Mouse (Mus musculus): ENCODE measurements around the gene B4galt1. TPM values are rescaled to one million over a fixed set of nuclear protein-coding genes. Genes with fewer than 3 reads are reported as not detected.

Gene B4galt1
- total and polyA plus RNA-seq, 3 experiments, result 15.4 to 39.1 (median 19.6) TPM

DNA sequence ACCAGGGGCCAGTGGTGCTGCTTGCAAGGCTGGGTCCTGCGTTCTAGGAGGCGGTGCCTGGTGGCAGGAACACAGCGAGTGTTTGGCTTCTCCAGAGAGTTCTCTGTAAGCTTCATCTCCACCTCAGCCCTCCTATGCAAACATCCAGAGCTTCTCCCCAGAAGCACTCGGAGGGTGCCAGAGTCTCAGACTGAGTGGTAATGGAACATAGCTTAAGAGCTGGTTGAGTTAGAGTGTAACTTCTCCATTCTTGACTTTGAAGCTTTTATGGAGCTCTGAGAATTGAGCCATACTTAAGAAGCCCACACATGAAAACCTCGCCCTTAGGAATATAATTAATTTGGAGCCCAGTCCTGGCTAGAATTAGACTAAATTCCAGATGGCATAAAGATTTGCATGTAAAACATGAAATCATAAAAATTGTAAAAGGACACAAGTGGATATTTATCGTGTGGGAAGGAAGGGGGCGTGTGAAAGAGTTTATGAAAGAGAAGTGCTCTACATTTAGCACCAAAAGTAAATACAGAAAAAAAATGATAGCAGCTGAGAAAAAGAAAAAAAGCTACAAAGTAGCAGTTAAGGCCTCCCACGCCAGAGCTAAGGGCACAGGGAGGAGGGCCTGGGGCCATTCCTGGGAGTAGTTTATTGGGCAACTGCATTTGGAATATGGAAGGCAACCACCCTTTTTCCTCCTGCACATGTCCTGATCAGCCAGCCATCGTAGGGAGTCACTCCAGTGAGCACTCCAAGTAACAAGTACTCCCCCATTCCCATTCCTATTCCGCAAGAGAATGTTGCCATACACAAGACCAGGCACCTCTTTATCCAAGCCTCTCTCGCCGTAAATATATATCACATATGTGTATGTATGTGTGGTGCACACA lies 30.7 kb upstream of the B4galt1 start:
- no peak for TF ChIP-seq CTCF (IDR thresholded peaks at IDR 0.05; ENCODE audit: low read depth, low read length)
- TF ChIP-seq GATA1 (IDR thresholded peaks at IDR 0.05; ENCODE audit: borderline replicate concordance, low read length), result no peak
- no peak for TF ChIP-seq GATA2 (IDR thresholded peaks at IDR 0.05; ENCODE audit: borderline replicate concordance, low read depth, low read length)
- TF ChIP-seq POLR2AphosphoS5 (IDR thresholded peaks at IDR 0.05; ENCODE audit: insufficient replicate concordance, low read depth, low read length), result no peak
- no peak for TF ChIP-seq TAL1 (conservative IDR thresholded peaks at IDR 0.05; ENCODE audit: low read depth, low read length)
- no peak overlapping the region for H3K4me3 ChIP-seq (ENCODE audit: low read depth, low read length)
- DNase-seq (ENCODE audit: low spot score) (no peak), ATAC-seq (ENCODE audit: extremely low read depth, insufficient number of reproducible peaks, low FRiP score, poor library complexity, severe bottlenecking) (no peak)
- H3K9me3 ChIP-seq (replicated peaks), result no peaks in the 10 kb centered on the region
- peaks cover 49% of the 10 kb centered on the region for H3K27me3 ChIP-seq (ENCODE audit: insufficient read depth, low read length)
- H3K36me3 ChIP-seq (replicated peaks), result no peaks in the 10 kb centered on the region
- no peaks in the 10 kb centered on the region for H3K4me1 ChIP-seq (ENCODE audit: insufficient read depth, low read depth, low read length)

GRCm38 (mm10) chr4:40883200-40883599 lies 29.4 kb upstream of the B4galt1 start:
- TF ChIP-seq CTCF (IDR thresholded peaks at IDR 0.05; ENCODE audit: low read depth, low read length), result no peak
- no peak for TF ChIP-seq GATA2 (IDR thresholded peaks at IDR 0.05; ENCODE audit: borderline replicate concordance, low read depth, low read length)
- TF ChIP-seq POLR2AphosphoS5 (IDR thresholded peaks at IDR 0.05; ENCODE audit: insufficient replicate concordance, low read depth, low read length), result no peak
- DNase-seq (ENCODE audit: low spot score), result no peak
- Histone ChIP-seq H3K36me3 (replicated peaks) (no peaks in the 10 kb centered on the region), H3K27me3 (ENCODE audit: insufficient read depth, low read length) (peaks cover 38% of the 10 kb centered on the region), H3K4me1 (ENCODE audit: insufficient read depth, low read depth, low read length) (no peaks in the 10 kb centered on the region), H3K9me3 (replicated peaks) (no peaks in the 10 kb centered on the region), H3K4me3 (ENCODE audit: low read depth, low read length) (no peak overlapping the region)
- ATAC-seq (ENCODE audit: extremely low read depth, insufficient number of reproducible peaks, low FRiP score, poor library complexity, severe bottlenecking), result no peak

- Histone ChIP-seq H3K4me3 (ENCODE audit: low read depth, low read length) (no peak overlapping the region), H3K9me3 (replicated peaks) (no peaks in the 10 kb centered on the region), H3K36me3 (replicated peaks) (no peaks in the 10 kb centered on the region), H3K27me3 (ENCODE audit: insufficient read depth, low read length) (peaks cover 45% of the 10 kb centered on the region), H3K4me1 (ENCODE audit: insufficient read depth, low read depth, low read length) (peaks cover 13% of the 10 kb centered on the region)
- ATAC-seq (ENCODE audit: extremely low read depth, insufficient number of reproducible peaks, low FRiP score, poor library complexity, severe bottlenecking) (no peak), DNase-seq (ENCODE audit: low spot score) (no peak)
- TF ChIP-seq GATA1 (IDR thresholded peaks at IDR 0.05; ENCODE audit: borderline replicate concordance, low read length), result no peak
- no peak for TF ChIP-seq CTCF (IDR thresholded peaks at IDR 0.05; ENCODE audit: low read depth, low read length)
Measured at GRCm38 (mm10) chr4:40877528-40877927, 23.7 kb upstream of the B4galt1 start.

DNA sequence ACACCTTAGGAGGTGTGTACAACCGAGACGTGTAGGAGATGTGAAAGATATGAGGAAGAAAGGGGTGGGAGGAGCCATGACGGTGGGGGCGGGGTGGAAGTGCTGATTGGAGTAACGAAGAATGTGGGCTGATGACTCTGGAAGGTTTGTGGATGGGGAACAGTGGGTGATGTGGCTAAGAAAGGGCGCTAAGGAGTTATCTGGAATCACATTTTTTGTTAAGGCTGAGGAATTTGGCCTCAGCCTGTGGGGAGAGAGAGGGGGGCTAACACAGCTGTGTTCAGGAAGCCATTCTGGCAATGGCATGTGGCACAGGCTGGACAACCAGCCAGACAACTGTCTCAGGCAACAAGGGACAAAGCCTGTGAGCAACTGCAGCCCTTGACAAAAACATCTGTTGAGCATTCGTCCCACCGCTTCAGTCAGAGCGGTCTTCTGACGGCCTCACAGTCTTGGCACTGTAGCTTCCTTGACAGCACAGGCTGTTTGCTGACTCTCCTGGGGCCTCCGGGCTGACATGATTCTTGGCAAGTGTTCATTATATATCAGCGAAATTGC lies 23.1 kb upstream of the B4galt1 start:
- peaks cover 44% of the 10 kb centered on the region for H3K27me3 ChIP-seq (ENCODE audit: insufficient read depth, low read length)
- no peak overlapping the region for H3K4me3 ChIP-seq (ENCODE audit: low read depth, low read length)
- ATAC-seq (ENCODE audit: extremely low read depth, insufficient number of reproducible peaks, low FRiP score, poor library complexity, severe bottlenecking) (no peak), DNase-seq (ENCODE audit: low spot score) (no peak)
- peaks cover 13% of the 10 kb centered on the region for H3K4me1 ChIP-seq (ENCODE audit: insufficient read depth, low read depth, low read length)
- H3K36me3 ChIP-seq (replicated peaks), result no peaks in the 10 kb centered on the region
- TF ChIP-seq GATA2 (IDR thresholded peaks at IDR 0.05; ENCODE audit: borderline replicate concordance, low read depth, low read length), result no peak
- no peak for TF ChIP-seq POLR2AphosphoS5 (IDR thresholded peaks at IDR 0.05; ENCODE audit: insufficient replicate concordance, low read depth, low read length)
- no peak for TF ChIP-seq TAL1 (conservative IDR thresholded peaks at IDR 0.05; ENCODE audit: low read depth, low read length)
- no peak for TF ChIP-seq GATA1 (IDR thresholded peaks at IDR 0.05; ENCODE audit: borderline replicate concordance, low read length)
- TF ChIP-seq CTCF (IDR thresholded peaks at IDR 0.05; ENCODE audit: low read depth, low read length), result no peak
- no peaks in the 10 kb centered on the region for H3K9me3 ChIP-seq (replicated peaks)

DNA sequence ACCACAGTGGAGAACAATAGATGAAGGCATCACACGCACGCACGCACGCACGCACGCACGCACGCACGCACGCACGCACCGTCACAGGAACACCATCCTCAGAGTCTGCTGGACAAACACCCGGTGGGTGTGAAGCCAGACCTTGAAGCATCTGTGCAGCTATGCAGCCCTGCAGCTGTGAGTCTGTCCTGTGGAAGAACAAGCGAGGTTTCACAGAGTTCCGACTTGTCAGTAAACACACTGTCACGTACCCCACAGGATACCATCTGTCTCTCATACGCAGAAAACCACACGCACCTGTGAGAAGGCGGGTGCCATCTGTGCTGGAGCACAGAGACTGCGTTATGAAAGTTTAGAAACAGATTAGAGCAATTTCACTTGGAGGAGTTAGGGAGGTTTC lies 22.0 kb upstream of the B4galt1 start:
- H3K36me3 ChIP-seq (replicated peaks), result no peaks in the 10 kb centered on the region
- ATAC-seq (ENCODE audit: extremely low read depth, insufficient number of reproducible peaks, low FRiP score, poor library complexity, severe bottlenecking), result no peak
- TF ChIP-seq POLR2AphosphoS5 (IDR thresholded peaks at IDR 0.05; ENCODE audit: insufficient replicate concordance, low read depth, low read length) (no peak), GATA1 (IDR thresholded peaks at IDR 0.05; ENCODE audit: borderline replicate concordance, low read length) (no peak), GATA2 (IDR thresholded peaks at IDR 0.05; ENCODE audit: borderline replicate concordance, low read depth, low read length) (no peak), TAL1 (conservative IDR thresholded peaks at IDR 0.05; ENCODE audit: low read depth, low read length) (no peak), CTCF (IDR thresholded peaks at IDR 0.05; ENCODE audit: low read depth, low read length) (no peak)

GRCm38 (mm10) chr4:40874794-40875552 lies 21.2 kb upstream of the B4galt1 start:
- DNase-seq (ENCODE audit: low spot score), result no peak
- TF ChIP-seq TAL1 (conservative IDR thresholded peaks at IDR 0.05; ENCODE audit: low read depth, low read length) (no peak), POLR2AphosphoS5 (IDR thresholded peaks at IDR 0.05; ENCODE audit: insufficient replicate concordance, low read depth, low read length) (no peak), GATA1 (IDR thresholded peaks at IDR 0.05; ENCODE audit: borderline replicate concordance, low read length) (no peak), CTCF (IDR thresholded peaks at IDR 0.05; ENCODE audit: low read depth, low read length) (no peak), GATA2 (IDR thresholded peaks at IDR 0.05; ENCODE audit: borderline replicate concordance, low read depth, low read length) (no peak)
- no peak for ATAC-seq (ENCODE audit: extremely low read depth, insufficient number of reproducible peaks, low FRiP score, poor library complexity, severe bottlenecking)
- peaks cover 54% of the 10 kb centered on the region for H3K27me3 ChIP-seq (ENCODE audit: insufficient read depth, low read length)
- peaks cover 13% of the 10 kb centered on the region for H3K4me1 ChIP-seq (ENCODE audit: insufficient read depth, low read depth, low read length)
- no peak overlapping the region for H3K4me3 ChIP-seq (ENCODE audit: low read depth, low read length)
- no peaks in the 10 kb centered on the region for H3K36me3 ChIP-seq (replicated peaks)
- no peaks in the 10 kb centered on the region for H3K9me3 ChIP-seq (replicated peaks)

More for the DNA sequence above, 22.0 kb upstream of the B4galt1 start:
- peaks cover 13% of the 10 kb centered on the region for H3K4me1 ChIP-seq (ENCODE audit: insufficient read depth, low read depth, low read length)
- peaks cover 49% of the 10 kb centered on the region for H3K27me3 ChIP-seq (ENCODE audit: insufficient read depth, low read length)
- H3K4me3 ChIP-seq (ENCODE audit: low read depth, low read length), result no peak overlapping the region
- no peaks in the 10 kb centered on the region for H3K9me3 ChIP-seq (replicated peaks)
- DNase-seq (ENCODE audit: low spot score), result no peak

All from G1E (cell line).